Mouse (Mus musculus) liver, embryonic 13.5 days (tissue): ENCODE measurements around the gene Epb41l1. TPM values are rescaled to one million over a fixed set of nuclear protein-coding genes. Genes with fewer than 3 reads are reported as not detected.

Source experiments
- ATAC-seq: fragments of 200-750 bp; cut with Nextera tagmentation; 2 replicates; pipeline ENCODE4 v1.8.0; 2017; ENCODE audit warnings: low read depth, mild to moderate bottlenecking, moderate number of reproducible peaks, moderate library complexity
- DNase-seq: peaks from one replicate; pipeline ENCODE4 v3.0.0; 2022
- H3K27ac ChIP-seq: fragments of 300-500 bp; sonication (generic); 2 replicates; pipeline ENCODE4 v1.5.1; 2015; ENCODE audit warnings: moderate library complexity, mild to moderate bottlenecking, inconsistent platforms
- H3K27me3 ChIP-seq: fragments of 300-500 bp; sonication (generic); 2 replicates; pipeline ENCODE4 v1.6.1; 2015; ENCODE audit warnings: mild to moderate bottlenecking, inconsistent platforms
- H3K36me3 ChIP-seq: fragments of 300-500 bp; sonication (generic); 2 replicates; pipeline ENCODE4 v1.6.1; 2015; ENCODE audit warnings: mild to moderate bottlenecking, inconsistent platforms
- H3K4me1 ChIP-seq: fragments of 300-500 bp; sonication (generic); replicated peaks from 2 replicates; pipeline ENCODE4 v1.6.1; 2015; ENCODE audit warnings: inconsistent platforms
- H3K4me2 ChIP-seq: fragments of 300-500 bp; sonication (generic); 2 replicates; pipeline ENCODE4 v1.6.1; 2015; ENCODE audit warnings: inconsistent platforms, mild to moderate bottlenecking, moderate library complexity
- H3K4me3 ChIP-seq: fragments of 300-500 bp; sonication (generic); replicated peaks from 2 replicates; pipeline ENCODE4 v1.5.1; 2015; ENCODE audit warnings: mild to moderate bottlenecking, inconsistent platforms
- H3K9ac ChIP-seq: fragments of 300-500 bp; sonication (generic); 2 replicates; pipeline ENCODE4 v1.6.1; 2015; ENCODE audit warnings: mild to moderate bottlenecking, inconsistent platforms
- H3K9me3 ChIP-seq: fragments of 300-500 bp; sonication (generic); replicated peaks from 2 replicates; pipeline ENCODE4 v1.6.1; 2016; ENCODE audit warnings: inconsistent platforms
- WGBS: fragments of 180-500 bp; shearing (Covaris S2); methylation state at CpG from one replicate; pipeline ENCODE4 v1.1.7; 2015; ENCODE audit not compliant: insufficient replicate concordance; 5-methylcytosine and 5-hydroxymethylcytosine counted together
- polyA plus RNA-seq: library from polyadenylated mRNA; unstranded; fragments of >200 nt; fragmentation: Nextera tagmentation; extraction: Ambion mirVana; gene quantifications from 2 replicates; pipeline ENCODE4 v1.2.1, GENCODE M21; 2015

Gene Epb41l1
- polyA plus RNA-seq, 1 experiment from 2014 or later = 0.46 TPM

- H3K9me3 ChIP-seq = no peaks in the 10 kb centered on the region
- WGBS = 24% methylated on average over 8 of the region's 8 CpGs
- H3K36me3 ChIP-seq = no peaks in the 10 kb centered on the region
- peaks cover 73% of the 10 kb centered on the region for H3K27me3 ChIP-seq
- peak overlapping the region; percentile 88 for H3K4me2 ChIP-seq
- H3K4me3 ChIP-seq = peak overlapping the region; percentile 66
- peaks cover 65% of the 10 kb centered on the region for H3K4me1 ChIP-seq
- peak overlapping the region; percentile 74 for H3K9ac ChIP-seq
- DNase-seq = no peak
- ATAC-seq = no peak
- H3K27ac ChIP-seq = no peak overlapping the region
Observed at GRCm38 (mm10) chr2:156476111-156476747, 55.5 kb downstream of the Epb41l1 start.

- no peaks in the 10 kb centered on the region for H3K36me3 ChIP-seq
- no peak overlapping the region for H3K27ac ChIP-seq
- peak overlapping the region; percentile 88; the same call in 1 of the 2 replicates for H3K4me2 ChIP-seq
- DNase-seq (no peak), ATAC-seq (no peak)
- H3K9ac ChIP-seq = no peak overlapping the region
- no peaks in the 10 kb centered on the region for H3K9me3 ChIP-seq
- no peak overlapping the region for H3K4me3 ChIP-seq
- peaks cover 73% of the 10 kb centered on the region for H3K27me3 ChIP-seq
- WGBS = 45% methylated on average over 5 of the region's 5 CpGs
- H3K4me1 ChIP-seq = peaks cover 65% of the 10 kb centered on the region
Observed at GRCm38 (mm10) chr2:156476748-156477151, 56.0 kb downstream of the Epb41l1 start.

- ATAC-seq = no peak
- no peak overlapping the region for H3K9ac ChIP-seq
- 41% methylated on average over 13 of the region's 13 CpGs for WGBS
- no peaks in the 10 kb centered on the region for H3K36me3 ChIP-seq
- H3K9me3 ChIP-seq = no peaks in the 10 kb centered on the region
- H3K4me3 ChIP-seq = no peak overlapping the region
- peaks cover 63% of the 10 kb centered on the region for H3K4me1 ChIP-seq
- no peak for DNase-seq
- peaks cover 81% of the 10 kb centered on the region for H3K27me3 ChIP-seq
- no peak overlapping the region for H3K4me2 ChIP-seq
- no peak overlapping the region for H3K27ac ChIP-seq
Observed at GRCm38 (mm10) chr2:156478046-156478690, 57.5 kb downstream of the Epb41l1 start.

GRCm38 (mm10) chr2:156479833-156480232, 59.1 kb downstream of the Epb41l1 start:
- Histone ChIP-seq H3K9ac (no peak overlapping the region), H3K36me3 (no peaks in the 10 kb centered on the region), H3K27me3 (peaks cover 82% of the 10 kb centered on the region), H3K4me3 (no peak overlapping the region), H3K4me1 (peaks cover 48% of the 10 kb centered on the region), H3K27ac (no peak overlapping the region), H3K9me3 (no peaks in the 10 kb centered on the region), H3K4me2 (no peak overlapping the region)
- DNase-seq = no peak
- 58% methylated on average over 7 of the region's 7 CpGs for WGBS
- no peak for ATAC-seq

- no peak overlapping the region for H3K9ac ChIP-seq
- no peak overlapping the region for H3K27ac ChIP-seq
- ATAC-seq = no peak
- H3K27me3 ChIP-seq = peaks cover 82% of the 10 kb centered on the region
- H3K9me3 ChIP-seq = no peaks in the 10 kb centered on the region
- H3K4me2 ChIP-seq = no peak overlapping the region
- no peaks in the 10 kb centered on the region for H3K36me3 ChIP-seq
- no peak overlapping the region for H3K4me3 ChIP-seq
- peaks cover 43% of the 10 kb centered on the region for H3K4me1 ChIP-seq
- DNase-seq = no peak
- 60% methylated on average over 7 of the region's 7 CpGs for WGBS
Observed at GRCm38 (mm10) chr2:156480267-156480666, 59.6 kb downstream of the Epb41l1 start.

GRCm38 (mm10) chr2:156482299-156482698, 61.6 kb downstream of the Epb41l1 start:
- Histone ChIP-seq H3K9me3 (no peaks in the 10 kb centered on the region), H3K9ac (no peak overlapping the region), H3K4me2 (no peak overlapping the region), H3K4me1 (peaks cover 28% of the 10 kb centered on the region), H3K27ac (no peak overlapping the region), H3K27me3 (peaks cover 75% of the 10 kb centered on the region), H3K36me3 (no peaks in the 10 kb centered on the region), H3K4me3 (no peak overlapping the region)
- 21% methylated on average over 13 of the region's 13 CpGs for WGBS
- peak; percentile 52; the same call in 1 of the 2 replicates for ATAC-seq
- DNase-seq = peak; percentile 35

DNA sequence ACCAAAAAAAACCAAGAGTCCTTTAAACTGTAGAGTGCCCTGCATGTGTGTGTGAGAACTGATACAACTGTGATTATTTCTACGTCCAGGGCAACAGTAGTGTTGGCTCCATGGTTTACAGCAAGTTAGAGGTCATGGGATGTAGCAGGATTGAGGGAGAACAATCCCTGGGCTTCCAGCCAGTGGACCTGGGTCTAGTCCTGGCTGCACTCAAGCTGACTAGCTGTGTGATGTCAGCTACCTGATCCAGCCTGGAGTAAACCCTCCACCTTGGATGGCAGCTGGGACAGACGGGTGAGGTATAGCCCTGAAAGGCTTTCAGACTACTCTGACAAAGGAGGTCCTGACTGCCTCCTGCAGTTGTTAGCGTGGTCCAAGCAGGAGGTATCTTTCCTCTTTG, 62.1 kb downstream of the Epb41l1 start:
- Histone ChIP-seq H3K9ac (no peak overlapping the region), H3K9me3 (no peaks in the 10 kb centered on the region), H3K27ac (no peak overlapping the region), H3K36me3 (no peaks in the 10 kb centered on the region), H3K4me2 (no peak overlapping the region), H3K27me3 (peaks cover 70% of the 10 kb centered on the region), H3K4me1 (peaks cover 23% of the 10 kb centered on the region), H3K4me3 (no peak overlapping the region)
- DNase-seq = no peak
- 69% methylated on average over 3 of the region's 3 CpGs for WGBS
- ATAC-seq = no peak

DNA sequence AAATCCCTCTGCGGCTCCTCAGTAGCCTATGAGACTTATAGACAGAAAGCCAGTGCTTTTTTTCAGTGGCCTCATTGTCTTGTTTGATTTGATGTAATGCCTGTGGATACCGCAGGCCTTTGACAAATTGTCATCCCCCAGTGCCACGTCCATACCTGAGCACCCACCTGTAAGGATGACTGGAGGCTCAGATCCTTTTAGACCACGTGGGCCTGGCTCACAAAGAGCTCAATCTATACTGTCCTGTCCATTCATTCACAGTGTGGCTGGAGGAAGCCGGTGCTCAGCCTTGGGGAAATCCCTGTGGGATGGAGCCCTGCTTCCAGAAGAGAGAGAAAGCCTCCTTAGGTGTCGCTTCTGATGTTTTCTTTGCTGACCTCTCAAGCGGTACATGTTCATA, 62.5 kb downstream of the Epb41l1 start:
- H3K9ac ChIP-seq = no peak overlapping the region
- no peaks in the 10 kb centered on the region for H3K36me3 ChIP-seq
- DNase-seq (no peak), ATAC-seq (no peak)
- no peak overlapping the region for H3K4me2 ChIP-seq
- WGBS = 67% methylated on average over 7 of the region's 7 CpGs
- peaks cover 66% of the 10 kb centered on the region for H3K27me3 ChIP-seq
- no peak overlapping the region for H3K27ac ChIP-seq
- H3K4me3 ChIP-seq = no peak overlapping the region
- H3K4me1 ChIP-seq = peaks cover 19% of the 10 kb centered on the region
- no peaks in the 10 kb centered on the region for H3K9me3 ChIP-seq

- Histone ChIP-seq H3K9me3 (no peaks in the 10 kb centered on the region), H3K4me2 (no peak overlapping the region), H3K4me1 (peaks cover 6% of the 10 kb centered on the region), H3K4me3 (no peak overlapping the region), H3K27me3 (peaks cover 45% of the 10 kb centered on the region), H3K9ac (no peak overlapping the region), H3K36me3 (no peaks in the 10 kb centered on the region), H3K27ac (no peak overlapping the region)
- DNase-seq = no peak
- WGBS = 77% methylated on average over 12 of the region's 12 CpGs
- ATAC-seq = no peak
Observed at GRCm38 (mm10) chr2:156486086-156486751, 65.5 kb downstream of the Epb41l1 start.

DNA sequence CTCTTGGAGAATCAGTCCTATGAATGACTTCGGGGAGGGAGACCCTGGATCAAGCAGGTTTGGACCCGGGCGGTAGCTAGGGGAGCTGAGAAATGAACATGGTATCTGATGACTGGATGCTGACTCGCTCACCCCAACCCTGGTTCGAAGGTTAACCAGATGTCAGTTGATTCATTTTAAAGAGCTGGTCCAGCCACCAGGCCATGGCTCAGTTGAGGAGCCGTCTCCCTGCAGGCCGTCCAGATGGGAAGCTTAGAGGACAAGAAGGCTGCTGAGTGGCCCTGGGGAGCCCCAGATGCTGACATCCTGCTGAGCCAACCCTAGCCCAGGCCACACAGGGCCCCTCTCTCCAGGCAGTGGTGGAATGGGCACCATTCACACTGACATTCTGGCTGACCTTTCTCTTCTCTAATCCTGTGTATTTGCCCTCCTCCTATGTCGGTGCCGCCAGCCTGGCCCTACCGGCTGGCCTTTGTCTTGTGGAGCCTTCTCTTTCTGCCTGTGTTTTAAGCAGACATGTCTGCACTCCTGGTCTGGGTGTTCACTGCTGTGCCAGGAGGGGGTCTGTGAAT, 67.0 kb downstream of the Epb41l1 start:
- Histone ChIP-seq H3K9me3 (no peaks in the 10 kb centered on the region), H3K9ac (peak overlapping the region; percentile 1; the same call in 1 of the 2 replicates), H3K27me3 (peaks cover 39% of the 10 kb centered on the region), H3K36me3 (no peaks in the 10 kb centered on the region), H3K27ac (no peak overlapping the region), H3K4me3 (no peak overlapping the region), H3K4me1 (peaks cover 16% of the 10 kb centered on the region), H3K4me2 (no peak overlapping the region)
- WGBS = 70% methylated on average over 10 of the region's 10 CpGs
- DNase-seq (no peak), ATAC-seq (no peak)

DNA sequence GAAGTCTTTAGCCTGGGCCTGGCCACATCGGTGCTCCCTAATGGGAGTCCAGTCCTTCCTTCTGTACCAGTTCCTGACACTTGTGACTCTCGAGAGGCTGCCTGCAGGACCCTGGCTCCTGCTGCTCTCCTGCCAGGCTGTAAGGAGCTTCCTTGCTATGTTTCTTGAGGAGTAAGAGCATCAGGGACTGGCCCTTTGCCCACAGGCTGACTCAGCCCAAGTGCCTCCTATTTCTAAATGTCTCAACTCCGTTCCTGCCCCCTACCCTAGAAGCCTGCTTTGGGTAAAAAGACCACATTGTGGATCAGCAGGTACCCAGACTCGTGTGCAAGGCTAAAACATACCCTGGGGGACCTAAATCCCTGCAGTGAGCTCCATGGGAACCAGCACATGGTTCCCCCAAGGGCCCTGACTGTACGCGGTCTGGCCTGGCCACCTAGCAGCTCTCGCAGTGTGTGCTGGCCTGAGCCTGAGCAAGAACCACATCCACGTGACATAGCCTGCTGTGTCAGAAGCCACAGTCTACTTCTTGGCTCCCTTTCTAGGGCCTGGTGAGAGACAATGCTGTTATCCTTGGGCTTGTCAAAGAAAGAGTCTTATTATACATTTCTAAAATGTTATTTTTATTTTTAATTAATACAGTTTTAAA, 67.6 kb downstream of the Epb41l1 start:
- no peaks in the 10 kb centered on the region for H3K9me3 ChIP-seq
- WGBS = 72% methylated on average over 8 of the region's 8 CpGs
- no peak for DNase-seq

More for the DNA sequence above, 67.6 kb downstream of the Epb41l1 start:
- Histone ChIP-seq H3K36me3 (no peaks in the 10 kb centered on the region), H3K4me2 (no peak overlapping the region), H3K4me3 (no peak overlapping the region), H3K27ac (no peak overlapping the region), H3K9ac (peak overlapping the region; percentile 1; the same call in 1 of the 2 replicates), H3K27me3 (peaks cover 33% of the 10 kb centered on the region), H3K4me1 (peaks cover 19% of the 10 kb centered on the region)
- no peak for ATAC-seq
